Mouse (Mus musculus): Measurements from ENCODE around the gene Mmgt2.

Gene Mmgt2

GRCm38 (mm10) chr11:62621586-62622283, 26.7 kb upstream of the Mmgt2 start:
- DNase-seq: peak; percentile 79

DNA sequence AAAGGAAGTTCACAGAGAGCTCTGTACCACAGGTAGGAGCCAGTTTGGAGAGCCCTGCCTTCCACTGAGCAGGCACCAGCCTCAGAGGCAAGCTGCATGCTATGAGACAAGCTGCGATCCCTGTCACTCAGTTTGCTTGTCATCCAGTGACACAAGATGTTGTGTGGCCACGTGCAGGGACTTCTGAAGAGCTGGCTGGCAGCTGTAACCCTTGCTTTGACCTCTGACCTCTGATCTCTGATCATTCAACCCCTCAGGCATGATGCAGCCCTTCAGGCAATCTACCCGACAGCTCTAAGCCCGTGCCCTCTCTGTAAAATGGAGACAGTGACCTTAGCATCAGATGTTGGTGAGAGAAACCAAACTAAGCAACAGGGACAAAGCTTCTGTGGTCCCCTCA, 25.6 kb upstream of the Mmgt2 start:
- peak; percentile 86 for DNase-seq

- peak; percentile 94 for DNase-seq
Measured at GRCm38 (mm10) chr11:62624341-62625291, 23.8 kb upstream of the Mmgt2 start.

DNA sequence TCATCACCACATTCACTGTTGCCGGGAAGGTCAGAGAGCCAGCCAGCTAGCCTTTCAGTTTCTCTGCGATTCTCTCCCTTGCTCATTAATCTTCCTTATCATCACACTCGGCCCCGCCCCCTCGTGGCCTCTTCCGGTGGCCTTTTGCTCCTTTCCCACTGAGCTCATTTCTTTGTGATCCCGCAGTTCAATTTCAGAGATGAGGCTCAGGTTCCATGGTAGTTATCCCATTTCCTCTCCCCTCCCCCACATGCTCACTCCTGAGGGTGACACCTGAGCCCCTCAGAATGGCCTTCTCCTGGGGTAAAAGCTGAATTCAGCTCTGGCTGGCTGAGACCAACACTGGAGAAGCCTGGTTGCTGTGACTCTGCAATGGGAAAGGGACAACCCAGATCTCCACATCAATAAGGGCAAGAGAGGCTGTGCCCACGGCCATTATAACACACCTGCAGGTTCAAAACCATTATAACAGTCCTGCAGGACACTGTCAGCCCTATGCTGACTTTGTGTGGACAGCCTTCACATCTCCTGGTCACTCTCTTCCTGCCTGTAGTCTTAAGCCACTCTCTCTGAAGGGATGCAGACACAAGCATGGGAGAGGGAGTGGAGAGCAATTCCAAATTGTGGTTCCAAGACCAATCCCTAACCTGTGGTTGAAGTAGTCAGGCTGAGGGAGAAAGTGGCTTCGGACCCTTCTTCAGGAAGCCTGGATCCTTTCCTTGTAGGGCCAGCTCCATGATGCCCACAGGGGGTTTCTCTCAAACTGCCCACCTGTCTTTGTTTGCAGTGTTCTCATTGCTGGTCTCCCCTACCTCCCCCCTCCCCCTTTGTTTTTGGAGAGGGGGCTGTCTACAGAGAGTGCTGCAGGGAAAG, 18.9 kb upstream of the Mmgt2 start:
- peak; percentile 92 for DNase-seq

- DNase-seq: peak; percentile 88
Measured at GRCm38 (mm10) chr11:62630225-62630821, 18.1 kb upstream of the Mmgt2 start.

DNA sequence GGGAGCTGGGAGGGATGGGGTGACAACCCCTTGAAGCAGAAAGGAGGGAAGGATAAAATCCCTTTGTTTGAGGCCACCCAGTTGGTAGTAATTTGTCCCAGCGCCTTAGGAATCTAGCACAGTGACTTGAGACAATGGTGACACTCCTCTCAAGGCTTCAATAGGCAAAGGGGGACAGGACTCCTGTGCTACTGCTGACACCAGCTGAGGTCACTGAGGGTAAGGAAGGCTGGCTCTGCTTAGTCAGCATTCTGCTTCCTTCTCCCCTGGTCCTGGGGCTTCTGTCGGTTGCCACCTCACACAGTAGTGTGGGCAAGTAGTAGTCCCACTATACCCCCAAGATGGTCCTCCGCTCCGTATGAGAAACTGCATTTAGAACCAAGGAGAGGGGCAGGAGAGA, 17.3 kb upstream of the Mmgt2 start:
- DNase-seq: no peak

- peak; percentile 95 for DNase-seq
Measured at GRCm38 (mm10) chr11:62635406-62635805, 13.1 kb upstream of the Mmgt2 start.

- DNase-seq: peak; percentile 92
Measured at GRCm38 (mm10) chr11:62636105-62636839, 12.2 kb upstream of the Mmgt2 start.

GRCm38 (mm10) chr11:62636840-62637221, 11.6 kb upstream of the Mmgt2 start:
- peak; percentile 97 for DNase-seq

DNA sequence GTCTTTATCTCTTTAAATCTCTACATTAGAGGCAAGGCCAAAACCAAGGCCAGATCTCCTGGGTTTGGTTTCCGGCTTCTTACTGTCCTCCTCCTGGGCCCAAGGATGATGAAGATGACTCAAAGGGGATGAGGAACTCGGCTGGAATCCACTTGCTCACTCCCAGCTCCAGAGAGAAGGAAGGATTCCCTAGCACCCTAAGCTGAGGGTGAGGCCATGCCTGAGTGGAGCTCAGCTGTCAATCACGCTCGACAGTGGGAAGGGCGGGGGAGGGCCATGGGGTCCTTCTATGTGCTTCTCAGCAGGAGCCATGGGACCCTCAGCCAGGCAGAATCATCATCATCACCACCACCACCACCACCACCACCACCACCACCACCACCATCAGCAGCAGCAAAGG, 11.1 kb upstream of the Mmgt2 start:
- peak; percentile 91 for DNase-seq

DNA sequence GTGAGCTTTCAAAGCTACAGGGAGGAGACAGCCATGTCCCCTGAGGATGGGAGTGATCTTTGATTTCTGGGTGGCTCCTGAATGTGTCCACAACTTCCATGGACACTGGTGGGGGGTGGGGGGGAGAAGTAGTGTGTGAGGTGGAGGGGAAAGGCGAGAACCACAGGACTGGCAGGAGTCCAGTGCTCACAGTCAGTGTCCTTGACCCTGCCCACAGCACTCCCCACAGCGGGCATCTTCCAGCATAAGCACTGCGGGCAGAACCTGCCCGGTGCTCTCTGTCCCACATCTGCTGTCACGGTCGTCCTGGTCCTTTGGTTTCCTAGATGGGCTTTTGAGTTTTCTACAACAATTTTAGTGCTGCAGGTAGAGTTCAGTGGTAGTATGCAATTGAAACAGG, 10.7 kb upstream of the Mmgt2 start:
- peak; percentile 85 for DNase-seq

GRCm38 (mm10) chr11:62638402-62638801, 10.1 kb upstream of the Mmgt2 start:
- peak; percentile 86 for DNase-seq

GRCm38 (mm10) chr11:62640378-62640777, 8.1 kb upstream of the Mmgt2 start:
- no peak for DNase-seq

DNA sequence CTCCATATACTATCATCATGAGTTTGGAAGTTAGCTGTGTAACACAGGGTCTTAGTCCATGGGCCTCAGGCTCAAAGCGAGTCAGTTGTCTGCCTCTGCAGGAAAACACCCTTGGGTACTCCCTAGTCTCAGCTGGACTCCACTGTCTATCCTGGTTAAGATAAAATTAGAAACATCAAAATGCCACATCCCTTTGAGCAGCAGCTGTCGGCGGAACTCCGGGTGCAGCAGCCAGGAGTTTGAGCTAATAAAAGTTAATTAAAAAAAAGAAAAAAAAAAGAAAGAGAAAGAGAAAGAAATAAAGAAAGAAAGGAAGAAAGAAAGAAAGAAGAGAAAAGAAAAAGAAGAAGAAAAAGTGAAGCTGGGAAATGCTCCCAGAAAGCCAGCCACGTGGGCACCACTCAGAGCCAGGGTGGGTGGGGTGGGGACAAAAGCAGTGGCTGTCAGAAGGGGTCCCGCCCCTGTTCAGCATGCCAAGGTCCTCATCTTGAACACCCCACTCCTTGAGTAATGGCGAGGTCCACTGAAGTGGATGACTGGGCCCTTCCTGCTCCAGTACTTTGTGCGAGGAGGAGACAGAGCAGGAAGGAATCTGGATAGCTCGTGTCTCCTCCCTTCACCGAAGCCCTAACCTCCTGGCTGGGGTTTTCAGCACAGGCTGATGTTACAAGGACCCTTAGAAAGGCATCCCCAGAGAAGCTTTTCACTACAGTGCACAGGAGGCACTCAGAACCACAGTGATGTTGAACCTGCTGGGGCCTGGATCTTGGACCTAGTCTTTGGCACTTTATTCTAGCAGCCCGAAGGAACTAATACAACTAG, 6.2 kb upstream of the Mmgt2 start:
- DNase-seq: peak; percentile 90

DNA sequence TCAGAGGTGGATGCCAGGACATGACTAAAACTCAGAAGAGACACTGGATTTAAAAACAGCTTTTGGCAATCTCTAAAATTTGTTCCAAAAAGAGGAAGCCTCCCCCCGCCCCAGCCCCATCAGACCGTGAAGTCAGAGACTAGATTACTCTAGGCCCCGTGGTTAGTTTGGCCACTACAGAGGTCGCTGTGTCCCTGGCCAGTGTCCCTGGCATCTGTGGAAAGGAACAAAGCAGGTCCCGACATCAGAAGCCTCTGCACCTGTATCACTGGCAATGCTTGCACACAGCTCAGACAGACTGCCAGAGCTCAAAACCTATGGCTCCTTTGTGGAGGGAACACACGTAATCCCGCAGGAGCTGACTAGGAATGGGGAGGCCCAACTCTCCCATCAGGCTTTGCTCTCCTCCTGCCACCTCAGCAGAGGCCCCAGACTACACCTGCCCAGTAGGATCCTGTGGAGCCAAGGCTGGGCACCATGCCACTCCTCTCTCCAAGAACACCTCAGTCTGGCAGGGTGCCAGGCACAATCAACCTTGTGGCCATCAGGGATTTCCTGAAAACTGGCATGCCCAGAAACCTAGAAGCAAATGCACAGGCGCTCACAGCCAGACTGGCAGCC, 5.3 kb upstream of the Mmgt2 start:
- DNase-seq: peak; percentile 96

- DNase-seq: peak; percentile 92
Measured at GRCm38 (mm10) chr11:62643681-62644363, 4.6 kb upstream of the Mmgt2 start.

DNA sequence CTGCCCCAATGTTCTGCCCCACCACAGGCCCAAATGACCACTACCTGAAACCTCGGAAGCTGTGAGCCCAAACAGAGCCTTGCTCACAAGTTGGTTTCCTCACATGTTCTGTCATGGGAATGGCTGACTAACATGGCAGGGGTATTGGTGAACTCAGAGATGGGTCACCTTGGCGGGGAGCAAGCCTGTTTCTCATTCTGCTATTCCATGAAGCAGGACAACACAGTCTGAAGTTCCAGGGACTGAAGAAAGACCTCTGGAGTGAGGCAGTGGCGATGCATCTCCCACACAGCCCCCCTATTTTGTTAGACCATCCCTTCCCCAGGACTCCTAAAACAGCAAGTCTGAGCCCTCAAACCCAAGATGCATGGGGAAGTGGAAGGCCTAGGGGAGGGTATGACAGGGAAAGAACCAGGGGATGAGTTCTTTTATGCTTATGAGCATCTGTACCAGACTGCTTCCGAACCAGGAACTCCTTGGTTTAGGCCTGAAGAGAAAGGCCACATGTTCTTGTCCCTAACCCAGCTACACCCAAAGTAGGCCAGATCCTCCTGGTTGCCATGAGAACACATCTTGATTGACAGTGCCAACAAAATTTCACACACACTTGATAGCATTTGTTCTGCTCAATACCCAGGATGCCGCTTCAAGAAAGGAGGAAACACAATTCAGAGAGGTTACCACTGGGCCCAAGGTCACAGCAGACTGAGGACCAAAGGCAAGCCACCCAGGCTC, 3.7 kb upstream of the Mmgt2 start:
- peak; percentile 86 for DNase-seq

DNA sequence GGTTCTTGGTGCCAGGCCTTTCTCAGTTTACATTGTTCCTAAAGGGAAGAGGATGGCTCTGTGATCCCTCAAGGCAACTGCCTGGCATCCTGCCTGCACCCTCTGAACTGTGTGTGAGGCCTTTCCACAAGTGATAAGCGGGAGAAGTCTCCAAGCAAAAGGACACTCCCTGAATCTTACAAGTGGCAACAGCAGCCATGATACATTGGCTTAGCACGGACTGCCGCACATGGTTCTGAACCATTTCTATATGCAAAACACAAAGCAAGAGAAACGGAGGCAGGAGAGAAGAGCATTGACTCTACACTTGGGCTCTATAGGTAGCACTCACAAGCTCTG, 3.2 kb upstream of the Mmgt2 start:
- DNase-seq: peak; percentile 91
